Mouse (Mus musculus): ENCODE measurements around the gene Phka2. TPM values are rescaled to one million over a fixed set of nuclear protein-coding genes. Genes with fewer than 3 reads are reported as not detected.

Phka2 gene
- polyA plus RNA-seq (2015; fragmentation: Illumina TruSeq; extraction: RNeasy Lipid Tissue Mini Kit (QIAGEN cat#74804); ENCODE audit: insufficient read depth, low read depth, low replicate concordance), result 1.3 TPM

DNA sequence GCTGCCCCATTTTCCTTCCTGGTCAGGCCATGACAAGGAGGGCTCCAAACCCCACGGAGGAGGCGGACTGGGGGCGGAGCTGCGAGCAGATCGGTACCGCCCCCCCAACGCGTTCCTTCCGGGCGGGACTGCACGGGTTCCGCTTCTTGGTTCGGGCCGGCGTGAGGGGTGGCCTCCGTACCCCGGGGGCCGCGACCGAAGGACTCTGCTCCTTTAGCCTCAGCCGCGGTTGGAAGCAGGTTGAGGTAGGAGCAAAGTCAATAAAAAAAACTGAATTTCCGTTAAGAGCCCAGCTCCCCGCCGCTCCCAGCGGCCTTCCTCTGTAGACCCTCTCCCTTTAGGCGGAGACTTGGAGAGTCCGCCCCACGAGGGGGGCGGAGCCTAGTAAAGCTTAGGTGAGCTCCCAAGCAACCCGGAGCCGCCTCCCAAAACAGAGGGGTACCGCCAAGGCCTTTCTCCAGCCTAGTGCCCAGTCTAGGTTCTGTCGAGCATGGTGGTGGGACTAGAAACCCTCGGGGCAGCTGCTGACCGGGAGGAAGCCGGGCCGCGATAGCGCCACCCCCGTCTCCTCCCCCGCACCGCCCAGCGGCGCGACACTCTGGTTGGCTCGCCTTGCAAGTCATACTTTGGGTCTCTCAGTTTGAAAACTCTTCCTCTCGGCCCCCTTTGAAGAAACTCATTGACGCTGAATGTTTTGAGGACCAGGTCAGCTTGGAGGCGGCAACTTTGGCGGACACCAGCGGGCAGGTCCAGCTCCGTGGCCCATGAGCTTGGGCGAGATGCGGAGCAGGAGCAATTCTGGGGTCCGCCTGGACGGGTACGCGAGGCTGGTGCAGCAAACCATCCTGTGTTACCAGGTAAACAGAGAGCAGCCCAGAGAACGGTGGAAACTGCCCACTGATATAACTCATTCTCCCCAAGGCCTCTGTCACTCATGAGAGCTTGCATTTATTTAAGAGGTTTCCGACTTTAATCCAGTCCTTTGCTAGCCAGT, at the start of gene Phka2:
Gene Phka2 (plus strand): TSS at position 119 of the 994 bp plus-strand sequence.

Other genes with a start within 250 kb of the Phka2 start
- 0.61 TPM for gene Adgrg2, start 111.5 kb upstream of the Phka2 start, polyA plus RNA-seq (2015; fragmentation: Illumina TruSeq; extraction: RNeasy Lipid Tissue Mini Kit (QIAGEN cat#74804); ENCODE audit: insufficient read depth, low read depth, low replicate concordance)
- gene Ppef1, start 233.6 kb downstream of the Phka2 start, polyA plus RNA-seq (2015; fragmentation: Illumina TruSeq; extraction: RNeasy Lipid Tissue Mini Kit (QIAGEN cat#74804); ENCODE audit: insufficient read depth, low read depth, low replicate concordance), result not detected